8 mouse cellular contexts compared by ENCODE assay signal in the genomic region with DNA sequence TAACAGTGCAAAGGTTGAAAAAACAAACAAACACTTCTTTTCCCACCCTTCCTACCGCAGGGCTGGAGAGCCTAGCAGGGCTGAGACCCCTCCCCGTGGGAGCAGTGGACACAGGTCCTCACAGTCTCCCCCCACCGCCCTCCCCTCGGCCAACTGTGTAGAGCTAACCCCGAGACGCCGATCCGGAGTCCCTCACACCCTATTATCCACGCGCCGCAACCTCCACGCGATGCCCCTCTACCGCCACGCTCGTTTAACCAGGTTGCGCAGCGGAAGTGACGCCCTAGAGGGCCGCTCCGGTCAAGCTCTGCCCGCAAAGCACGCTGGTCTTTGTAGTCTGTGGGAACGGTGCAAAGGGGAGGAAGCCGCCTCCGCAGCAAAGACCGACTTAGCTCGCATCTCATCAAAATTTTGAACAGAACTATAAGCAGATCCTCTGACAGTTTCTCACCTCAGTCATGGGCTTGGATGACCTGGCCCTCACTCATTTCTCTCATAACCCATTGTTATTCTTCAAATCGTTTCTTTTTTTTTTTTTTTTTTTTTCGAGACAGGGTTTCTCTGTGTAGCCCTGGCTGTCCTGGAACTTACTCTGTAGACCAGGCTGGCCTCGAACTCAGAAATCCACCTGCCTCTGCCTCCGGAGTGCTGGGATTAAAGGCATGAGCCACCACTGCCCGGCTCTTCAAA. TPM values are rescaled to one million over a fixed set of nuclear protein-coding genes. Genes with fewer than 3 reads are reported as not detected.
A peak's percentile ranks its signal among the peaks of the same experiment; 100 is the strongest.
DNase-seq lines count a peak whose midpoint lies in the region; ATAC-seq lines count a peak whose summit lies in the region.

Gene Adat1 (minus strand): TSS at position 290 of the 690 bp plus-strand sequence.

- H3K27ac ChIP-seq in brown adipose tissue, adult 24 weeks (replicated peaks; ENCODE audit: low read depth, low read length) = no peak within 1 kb of the TSS
- H3K27ac ChIP-seq in heart, embryonic 14.5 days (replicated peaks in 1 of 2; ENCODE audit: control insufficient read depth in 1 of 2, insufficient read depth in 1 of 2, low read depth in 2 of 2, low read length in 2 of 2) = no peak within 1 kb of the TSS
- 0 out of 2 replicates have a peak within 1 kb of the TSS, but pooled peaks have one; percentile 43 for H3K27ac ChIP-seq in liver, embryonic 13.5 days
- no peak within 1 kb of the TSS for H3K27ac ChIP-seq in stomach, embryonic 16.5 days (ENCODE audit: low read length)

- 3% methylated on average over 33 of the region's 33 CpGs for WGBS in heart, embryonic 14.5 days
- WGBS in liver, embryonic 13.5 days (ENCODE audit: insufficient replicate concordance) = 3% methylated on average over 33 of the region's 33 CpGs
- WGBS in stomach, embryonic 16.5 days = 4% methylated on average over 33 of the region's 33 CpGs

- peak; percentile 92 for DNase-seq in CD4-positive, CD25-positive, alpha-beta regulatory T cell, adult 2 months (ENCODE audit: low read depth, low spot score)
- peak; percentile 57 for DNase-seq in fibroblast of lung, adult 2 months (ENCODE audit: low read depth)
- peak; percentile 90 for DNase-seq in kidney, postnatal 14 days
- peak; percentile 82 for DNase-seq in liver, embryonic 13.5 days
- peak; percentile 86 for DNase-seq in neural tube, embryonic 10.5 days (ENCODE audit: extremely low spot score, low spot score)

- H3K4me2 ChIP-seq in heart, embryonic 14.5 days (ENCODE audit: low read length) = peak within 1 kb of the TSS; percentile 90
- peak within 1 kb of the TSS; percentile 93 for H3K4me2 ChIP-seq in liver, embryonic 13.5 days
- H3K4me2 ChIP-seq in stomach, embryonic 16.5 days (ENCODE audit: low read depth, low read length) = peak within 1 kb of the TSS; percentile 82

- peak; percentile 87; the same call in 1 of the 2 replicates for ATAC-seq in heart, embryonic 14.5 days (ENCODE audit: insufficient number of reproducible peaks, insufficient read depth, low FRiP score, low read depth)
- ATAC-seq in liver, embryonic 13.5 days (ENCODE audit: low read depth) = peak; percentile 95
- peak; percentile 94 for ATAC-seq in stomach, embryonic 16.5 days (ENCODE audit: insufficient read depth, low FRiP score)

- H3K36me3 ChIP-seq in heart, embryonic 14.5 days (ENCODE audit: control insufficient read depth, insufficient read depth, low read length) = peaks cover 68% of the 10 kb centered on the region
- H3K36me3 ChIP-seq in liver, embryonic 13.5 days = peaks cover 70% of the 10 kb centered on the region
- peaks cover 6% of the 10 kb centered on the region; the same call in 1 of the 2 replicates for H3K36me3 ChIP-seq in stomach, embryonic 16.5 days (ENCODE audit: control insufficient read depth, insufficient read depth, low read length)

- H3K9ac ChIP-seq in heart, embryonic 14.5 days (ENCODE audit: low read length) = peak within 1 kb of the TSS; percentile 86
- H3K9ac ChIP-seq in liver, embryonic 13.5 days = peak within 1 kb of the TSS; percentile 83
- peak within 1 kb of the TSS; percentile 83 for H3K9ac ChIP-seq in stomach, embryonic 16.5 days (ENCODE audit: low read length)

- no peaks in the 10 kb centered on the region for H3K9me3 ChIP-seq in heart, embryonic 14.5 days (ENCODE audit: control insufficient read depth, low read length)
- H3K9me3 ChIP-seq in liver, embryonic 13.5 days (replicated peaks) = no peaks in the 10 kb centered on the region
- H3K9me3 ChIP-seq in stomach, embryonic 16.5 days (replicated peaks; ENCODE audit: control insufficient read depth, low read length) = no peaks in the 10 kb centered on the region

- no peaks in the 10 kb centered on the region for H3K27me3 ChIP-seq in heart, embryonic 14.5 days (ENCODE audit: control insufficient read depth, insufficient read depth, low read length)
- H3K27me3 ChIP-seq in liver, embryonic 13.5 days = no peaks in the 10 kb centered on the region
- no peaks in the 10 kb centered on the region for H3K27me3 ChIP-seq in stomach, embryonic 16.5 days (ENCODE audit: control insufficient read depth, insufficient read depth, low read length)

- peak within 1 kb of the TSS; percentile 88 for H3K4me3 ChIP-seq in brown adipose tissue, adult 24 weeks (ENCODE audit: insufficient read depth, low read depth, low read length)
- peak within 1 kb of the TSS; percentile 79 to 98 for H3K4me3 ChIP-seq in heart, embryonic 14.5 days (ENCODE audit: control insufficient read depth in 1 of 2, insufficient read depth in 1 of 2, low read depth in 1 of 2, low read length in 2 of 2)
- H3K4me3 ChIP-seq in liver, embryonic 13.5 days (replicated peaks) = peak within 1 kb of the TSS; percentile 86
- H3K4me3 ChIP-seq in stomach, embryonic 16.5 days (replicated peaks; ENCODE audit: low read length) = peak within 1 kb of the TSS; percentile 73

- no peaks in the 10 kb centered on the region for H3K4me1 ChIP-seq in brown adipose tissue, adult 24 weeks (ENCODE audit: control insufficient read depth, insufficient read depth, insufficient read length, low read length)
- peaks cover 0 to 6% of the 10 kb centered on the region in 2 experiments; a peak in 2 of 4 replicates for H3K4me1 ChIP-seq in heart, embryonic 14.5 days (ENCODE audit: control insufficient read depth in 2 of 2, insufficient read depth in 2 of 2, low read length in 2 of 2)
- H3K4me1 ChIP-seq in liver, embryonic 13.5 days (replicated peaks) = peaks cover 25% of the 10 kb centered on the region
- peaks cover 7% of the 10 kb centered on the region for H3K4me1 ChIP-seq in stomach, embryonic 16.5 days (ENCODE audit: control insufficient read depth, insufficient read depth, low read length)

RNA-seq across cellular contexts. Expression of gene Adat1, which starts in this region (rescaled TPM):
- 1.5 and 2.4 TPM in 2 replicates for polyA plus RNA-seq in brown adipose tissue, adult 24 weeks (2012; ENCODE audit: insufficient read depth, insufficient read length, missing spikeins)
- polyA plus RNA-seq in heart, embryonic 14.5 days (2014; fragmentation: Nextera tagmentation; extraction: Ambion mirVana) = 5.2 and 5.6 TPM in 2 replicates
- 4.3 and 5.7 TPM in 2 replicates for polyA plus RNA-seq in liver, embryonic 13.5 days (2015; fragmentation: Nextera tagmentation; extraction: Ambion mirVana)
- 7.5 and 8.3 TPM in 2 replicates for polyA plus RNA-seq in stomach, embryonic 16.5 days (2015; fragmentation: Nextera tagmentation; extraction: Ambion mirVana)
